Mouse (Mus musculus) lung, embryonic 16.5 days (tissue): Measurements from ENCODE around the gene Il1rl2. TPM values are rescaled to one million over a fixed set of nuclear protein-coding genes. Genes with fewer than 3 reads are reported as not detected.

ENCODE experiments used
- ATAC-seq: fragments of 200-750 bp; cut with Nextera tagmentation; 2 replicates; pipeline ENCODE4 v1.8.0; 2017; ENCODE audit warnings: low read depth, mild to moderate bottlenecking, moderate library complexity
- H3K27ac ChIP-seq: fragments of 300-500 bp; sonication (generic); 2 replicates; pipeline ENCODE4 v1.5.1; 2014; ENCODE audit warnings: mild to moderate bottlenecking, control low read depth, low read length
- H3K27me3 ChIP-seq: fragments of 300-500 bp; sonication (generic); 2 replicates; pipeline ENCODE4 v1.6.1; 2014; ENCODE audit warnings: low read depth, low read length, mixed read lengths; ENCODE audit not compliant: control insufficient read depth, insufficient read depth
- H3K36me3 ChIP-seq: fragments of 300-500 bp; sonication (generic); 2 replicates; pipeline ENCODE4 v1.6.1; 2014; ENCODE audit warnings: low read length; ENCODE audit not compliant: control insufficient read depth, insufficient read depth
- H3K4me1 ChIP-seq: fragments of 300-500 bp; sonication (generic); replicated peaks from 2 replicates; pipeline ENCODE4 v1.6.1; 2014; ENCODE audit warnings: low read length, mixed read lengths; ENCODE audit not compliant: control insufficient read depth, insufficient read depth
- H3K4me2 ChIP-seq: fragments of 300-500 bp; sonication (generic); 2 replicates; pipeline ENCODE4 v1.6.1; 2014; ENCODE audit warnings: low read depth, low read length, control low read depth
- H3K4me3 ChIP-seq: fragments of 300-500 bp; sonication (generic); 2 replicates; pipeline ENCODE4 v1.5.1; 2014; ENCODE audit warnings: mild to moderate bottlenecking, low read length, control low read depth
- H3K9ac ChIP-seq: fragments of 300-500 bp; sonication (generic); 2 replicates; pipeline ENCODE4 v1.6.1; 2014; ENCODE audit warnings: low read length, control low read depth
- H3K9me3 ChIP-seq: fragments of 300-500 bp; sonication (generic); 2 replicates; pipeline ENCODE4 v1.6.1; 2016; ENCODE audit warnings: low read length; ENCODE audit not compliant: control insufficient read depth
- WGBS: fragments of 180-500 bp; shearing (Covaris S2); extraction: QIAGEN DNeasy Blood & Tissue Kit; methylation state at CpG from one replicate; pipeline ENCODE4 v1.1.7; 2014; 5-methylcytosine and 5-hydroxymethylcytosine counted together
- polyA plus RNA-seq: library from polyadenylated mRNA; unstranded; fragments of >200 nt; fragmentation: Nextera tagmentation; extraction: Ambion mirVana; gene quantifications from 2 replicates; pipeline ENCODE4 v1.2.1, GENCODE M21; 2015

Il1rl2 gene
- polyA plus RNA-seq, 1 experiment from 2014 or later = 13.2 TPM

DNA sequence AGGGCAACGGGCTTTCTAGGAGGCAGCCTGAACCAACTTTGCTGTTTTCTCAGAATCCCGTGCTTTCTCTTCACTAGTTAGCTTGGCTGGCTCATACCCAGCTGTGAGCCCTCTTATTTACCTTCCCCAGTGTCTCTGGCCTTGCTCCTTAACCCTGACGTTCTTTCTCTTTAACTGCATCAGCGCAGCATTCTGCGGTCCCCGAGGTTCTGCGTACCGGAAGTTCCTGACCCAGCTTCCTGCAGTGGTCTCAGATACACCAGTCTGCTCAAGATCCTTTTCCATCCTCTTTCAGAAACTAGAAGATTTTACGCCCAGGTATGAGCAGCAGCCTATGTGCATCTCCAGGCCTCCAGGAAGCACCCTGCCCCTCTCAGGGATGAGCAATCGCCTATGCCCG is 56.6 kb downstream of the Il1rl2 start:
- no peak overlapping the region for H3K27ac ChIP-seq
- no peak overlapping the region for H3K4me3 ChIP-seq
- H3K36me3 ChIP-seq = no peaks in the 10 kb centered on the region
- H3K9me3 ChIP-seq = no peaks in the 10 kb centered on the region
- H3K4me1 ChIP-seq = no peaks in the 10 kb centered on the region
- H3K9ac ChIP-seq = no peak overlapping the region
- ATAC-seq = no peak
- no peaks in the 10 kb centered on the region for H3K27me3 ChIP-seq
- no peak overlapping the region for H3K4me2 ChIP-seq
- WGBS = 74% methylated on average over 11 of the region's 11 CpGs

DNA sequence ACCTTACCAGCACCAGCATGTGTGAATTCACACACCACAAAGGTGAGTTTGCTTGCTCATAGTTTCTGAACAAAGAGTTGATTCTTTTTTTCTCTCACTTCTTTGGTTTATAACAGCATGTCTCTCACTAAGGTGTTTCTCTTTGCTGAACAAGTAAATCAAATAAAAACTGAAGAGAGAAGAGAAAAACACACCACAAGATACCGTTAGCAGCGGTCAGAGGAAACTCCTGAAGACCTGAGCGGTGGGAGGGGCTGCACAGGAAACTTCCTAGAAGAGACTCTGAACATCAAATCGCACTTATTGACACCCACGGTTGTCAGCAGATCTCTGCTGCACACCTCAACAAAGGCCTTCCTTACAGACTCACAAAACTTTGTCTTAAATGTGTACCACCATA is 58.4 kb downstream of the Il1rl2 start:
- Histone ChIP-seq H3K27me3 (no peaks in the 10 kb centered on the region), H3K4me2 (no peak overlapping the region), H3K9ac (no peak overlapping the region), H3K4me3 (no peak overlapping the region), H3K4me1 (no peaks in the 10 kb centered on the region), H3K9me3 (no peaks in the 10 kb centered on the region), H3K27ac (no peak overlapping the region), H3K36me3 (no peaks in the 10 kb centered on the region)
- WGBS = 65% methylated on average over 5 of the region's 5 CpGs
- ATAC-seq = no peak

DNA sequence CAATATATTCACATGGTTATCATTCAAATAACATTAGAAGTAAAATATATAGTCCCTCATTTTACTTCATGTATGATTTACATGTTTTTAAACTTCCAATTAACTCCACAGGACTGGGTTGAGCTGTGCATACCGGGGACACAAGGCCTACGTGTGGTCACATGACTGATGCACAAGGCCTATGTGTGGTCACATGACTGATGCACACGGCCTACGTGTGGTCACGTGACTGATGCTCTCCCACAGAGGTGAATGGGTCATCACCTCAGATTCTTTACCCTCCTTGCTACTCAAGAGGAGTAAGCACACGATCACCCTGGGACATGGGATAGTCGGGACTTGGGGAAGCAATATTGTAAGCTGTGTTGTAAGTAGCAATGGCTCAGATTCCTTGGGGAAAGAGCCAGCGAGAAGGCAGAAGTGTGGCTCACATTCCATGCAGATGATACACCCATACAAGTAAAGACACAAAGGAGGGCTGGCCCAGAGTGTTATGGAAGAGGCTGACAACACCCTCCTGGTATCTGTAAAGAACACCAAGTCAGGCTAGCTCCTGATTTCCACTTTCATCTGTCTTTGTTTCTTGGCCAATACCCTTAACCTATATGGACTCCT is 60.6 kb downstream of the Il1rl2 start:
- Histone ChIP-seq H3K4me1 (no peaks in the 10 kb centered on the region), H3K36me3 (no peaks in the 10 kb centered on the region), H3K9ac (no peak overlapping the region), H3K9me3 (no peaks in the 10 kb centered on the region), H3K27me3 (no peaks in the 10 kb centered on the region), H3K4me3 (no peak overlapping the region), H3K27ac (no peak overlapping the region), H3K4me2 (no peak overlapping the region)
- no peak for ATAC-seq
- 87% methylated on average over 8 of the region's 8 CpGs for WGBS

DNA sequence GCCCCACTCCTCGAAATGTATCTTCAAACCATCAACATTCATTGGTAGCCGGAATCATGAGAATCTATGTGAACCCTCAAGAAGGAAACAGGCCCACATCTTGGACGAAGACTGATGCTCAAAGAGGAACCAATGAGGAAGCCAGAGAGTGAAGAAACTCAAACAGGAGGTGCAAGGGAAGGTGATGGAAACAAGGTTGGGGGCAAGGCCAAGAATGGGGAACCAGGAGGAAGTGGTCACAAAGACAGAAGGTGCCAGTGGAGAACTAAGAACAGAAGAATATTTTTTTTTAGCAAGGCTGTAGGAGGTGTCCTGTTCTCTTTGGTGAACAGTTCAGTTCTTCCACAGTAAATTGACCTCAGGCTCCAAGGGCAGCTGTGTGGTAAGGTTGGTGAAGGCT is 67.0 kb downstream of the Il1rl2 start:
- Histone ChIP-seq H3K9ac (no peak overlapping the region), H3K4me2 (no peak overlapping the region), H3K4me1 (no peaks in the 10 kb centered on the region), H3K27ac (no peak overlapping the region), H3K9me3 (no peaks in the 10 kb centered on the region), H3K36me3 (no peaks in the 10 kb centered on the region), H3K27me3 (no peaks in the 10 kb centered on the region), H3K4me3 (no peak overlapping the region)
- no peak for ATAC-seq
- 81% methylated on average over 3 of the region's 3 CpGs for WGBS

DNA sequence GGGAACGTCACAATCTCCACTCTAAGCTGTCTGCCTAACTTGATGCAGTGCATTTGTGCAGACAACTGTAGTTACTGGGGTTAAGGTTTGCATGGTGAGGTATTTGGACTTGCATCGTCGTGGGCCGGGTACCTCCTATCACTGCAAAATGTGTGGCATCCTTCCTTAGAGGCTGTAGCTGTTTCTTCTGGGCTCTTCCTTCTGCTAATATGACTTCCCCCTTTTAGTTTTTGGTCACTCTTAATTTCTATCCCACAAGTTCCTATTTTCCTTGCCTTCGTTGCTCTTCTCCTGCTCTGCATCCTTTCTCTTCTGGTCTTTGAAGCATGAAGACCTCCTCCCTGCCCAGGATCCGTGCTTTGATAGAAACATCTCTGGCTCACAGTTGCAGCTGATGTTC is 68.1 kb downstream of the Il1rl2 start:
- WGBS = 76% methylated on average over 6 of the region's 6 CpGs
- Histone ChIP-seq H3K27me3 (no peaks in the 10 kb centered on the region), H3K4me1 (no peaks in the 10 kb centered on the region), H3K36me3 (no peaks in the 10 kb centered on the region), H3K27ac (no peak overlapping the region), H3K4me2 (no peak overlapping the region), H3K9me3 (no peaks in the 10 kb centered on the region), H3K4me3 (no peak overlapping the region), H3K9ac (no peak overlapping the region)
- no peak for ATAC-seq

DNA sequence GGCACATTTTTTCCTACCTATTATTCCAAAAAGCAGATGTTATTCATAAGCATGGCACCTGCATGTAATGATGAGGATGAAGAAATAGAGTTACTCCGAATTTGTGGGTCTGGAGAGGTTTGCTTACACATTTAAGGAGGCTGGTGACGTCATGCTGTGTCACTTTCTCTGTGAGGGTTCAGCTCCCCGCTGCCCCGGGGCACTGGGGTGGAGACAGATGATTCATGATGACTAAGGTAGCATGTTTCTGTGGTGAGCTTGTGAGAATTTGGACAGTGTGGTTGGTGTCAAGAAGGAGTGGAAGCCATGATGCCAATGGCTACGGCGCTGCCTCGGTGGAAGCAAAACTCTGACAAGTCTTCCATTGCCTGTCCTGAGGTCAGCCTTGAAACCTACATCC is 68.8 kb downstream of the Il1rl2 start:
- Histone ChIP-seq H3K36me3 (no peaks in the 10 kb centered on the region), H3K9me3 (no peaks in the 10 kb centered on the region), H3K27ac (no peak overlapping the region), H3K4me3 (no peak overlapping the region), H3K9ac (no peak overlapping the region), H3K27me3 (no peaks in the 10 kb centered on the region), H3K4me1 (no peaks in the 10 kb centered on the region), H3K4me2 (no peak overlapping the region)
- ATAC-seq = no peak
- 83% methylated on average over 7 of the region's 7 CpGs for WGBS

DNA sequence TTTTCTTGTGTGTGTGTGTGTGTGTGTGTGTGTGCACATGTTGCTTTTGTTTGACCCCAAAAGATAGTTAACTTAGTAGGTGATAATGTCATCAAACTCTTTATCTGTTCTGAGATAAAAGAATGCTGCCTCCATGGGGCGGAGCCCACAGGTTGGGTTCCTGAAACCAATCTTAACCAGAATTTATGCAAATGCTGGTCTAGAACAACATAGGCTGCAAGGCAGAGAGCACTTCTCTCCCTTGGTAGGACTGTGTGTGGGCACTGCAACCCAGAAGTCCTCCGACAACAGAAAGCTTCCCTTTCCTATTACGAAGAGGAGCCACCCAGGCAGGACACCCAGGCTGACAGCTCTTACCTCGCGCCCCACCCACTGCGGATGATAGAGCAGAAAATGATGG is 75.2 kb downstream of the Il1rl2 start:
- no peak for ATAC-seq

DNA sequence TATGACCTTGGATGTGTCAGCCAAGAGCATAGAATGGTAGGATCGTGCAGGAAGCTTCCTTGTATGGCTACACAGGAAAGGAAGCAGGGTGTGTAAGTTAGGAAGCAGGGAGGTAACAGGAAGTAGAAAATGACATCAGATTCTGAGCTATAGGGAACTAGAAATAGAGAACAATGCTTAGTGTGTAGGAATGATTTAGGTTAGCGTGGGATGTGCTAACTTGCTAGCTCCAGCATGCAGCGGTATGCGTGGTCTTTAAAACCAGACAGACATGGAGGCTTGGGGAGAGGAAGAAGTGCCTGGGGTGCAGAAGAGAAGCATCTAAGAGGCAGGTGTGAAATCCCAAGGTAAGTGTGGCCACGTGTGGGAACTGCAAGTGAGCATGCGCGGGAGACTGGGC is 80.3 kb downstream of the Il1rl2 start:
- WGBS = 68% methylated on average over 7 of the region's 7 CpGs
- Histone ChIP-seq H3K9me3 (no peaks in the 10 kb centered on the region), H3K9ac (no peak overlapping the region), H3K4me3 (no peak overlapping the region), H3K27me3 (no peaks in the 10 kb centered on the region), H3K36me3 (no peaks in the 10 kb centered on the region), H3K4me1 (no peaks in the 10 kb centered on the region), H3K27ac (no peak overlapping the region), H3K4me2 (no peak overlapping the region)
- ATAC-seq = no peak

More for the DNA sequence above, 75.2 kb downstream of the Il1rl2 start:
- H3K4me1 ChIP-seq = no peaks in the 10 kb centered on the region
- H3K4me2 ChIP-seq = no peak overlapping the region
- no peaks in the 10 kb centered on the region for H3K9me3 ChIP-seq
- H3K4me3 ChIP-seq = no peak overlapping the region
- no peaks in the 10 kb centered on the region for H3K36me3 ChIP-seq
- WGBS = 88% methylated on average over 6 of the region's 6 CpGs
- no peaks in the 10 kb centered on the region for H3K27me3 ChIP-seq
- H3K9ac ChIP-seq = no peak overlapping the region
- H3K27ac ChIP-seq = no peak overlapping the region

DNA sequence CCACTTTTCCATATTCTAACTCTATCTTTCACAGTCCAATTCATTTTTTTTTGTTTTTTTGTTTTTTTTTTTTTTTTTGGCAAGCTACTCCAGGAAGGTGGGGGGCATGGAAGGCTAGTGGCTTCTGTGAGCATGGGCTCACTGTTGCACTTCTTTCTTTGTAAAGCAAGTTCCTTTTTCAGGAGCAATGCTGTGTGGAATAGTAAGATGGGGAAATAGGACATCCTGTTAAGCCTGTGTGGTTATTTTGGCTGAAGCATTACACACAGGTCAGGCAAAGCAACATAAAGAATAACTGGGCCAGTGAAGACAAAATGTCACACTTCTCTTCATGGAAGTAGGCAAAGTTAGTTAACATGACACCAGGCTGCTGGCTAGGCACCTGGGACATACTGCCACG is 85.5 kb downstream of the Il1rl2 start:
- 50% methylated on average over 1 of the region's 1 CpGs for WGBS
- no peak overlapping the region for H3K27ac ChIP-seq
- H3K9ac ChIP-seq = no peak overlapping the region
- H3K36me3 ChIP-seq = no peaks in the 10 kb centered on the region
- no peak for ATAC-seq
- no peaks in the 10 kb centered on the region for H3K27me3 ChIP-seq
- no peaks in the 10 kb centered on the region for H3K9me3 ChIP-seq
- no peaks in the 10 kb centered on the region for H3K4me1 ChIP-seq
- no peak overlapping the region for H3K4me2 ChIP-seq
- H3K4me3 ChIP-seq = no peak overlapping the region

DNA sequence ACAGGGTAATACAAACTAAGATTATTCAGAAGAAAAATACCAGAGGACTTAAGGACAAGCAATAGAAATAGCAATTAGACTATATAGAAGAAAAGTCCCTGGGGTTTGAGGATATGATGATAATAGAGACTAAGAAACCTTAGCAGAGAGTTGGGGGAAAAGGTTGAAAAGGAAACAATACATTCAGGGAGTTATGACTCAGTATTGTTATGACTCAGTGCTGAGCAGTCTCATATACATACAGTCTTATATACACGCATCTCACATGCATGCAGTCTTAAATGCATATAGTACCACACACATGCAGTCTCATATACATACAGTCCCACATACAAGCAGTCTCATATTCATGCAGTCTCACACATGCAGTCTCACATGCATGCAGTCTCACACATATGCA is 88.6 kb downstream of the Il1rl2 start:
- Histone ChIP-seq H3K36me3 (no peaks in the 10 kb centered on the region), H3K27ac (no peak overlapping the region), H3K4me2 (no peak overlapping the region), H3K9me3 (no peaks in the 10 kb centered on the region), H3K4me1 (no peaks in the 10 kb centered on the region), H3K9ac (no peak overlapping the region), H3K4me3 (no peak overlapping the region), H3K27me3 (no peaks in the 10 kb centered on the region)
- 92% methylated on average over 1 of the region's 1 CpGs for WGBS
- ATAC-seq = no peak
